Mouse (Mus musculus): ENCODE data around the gene Dao. TPM values are rescaled to one million over a fixed set of nuclear protein-coding genes. Genes with fewer than 3 reads are reported as not detected.

Dao gene
- total and polyA plus RNA-seq, 3 experiments: 1.4 to 3.6 (median 1.9) TPM

- Histone ChIP-seq H3K79me2 (replicated peaks; ENCODE audit: control insufficient read depth, extremely low read depth, insufficient read depth, poor library complexity, severe bottlenecking) (no peaks in the 10 kb centered on the region), H3K27ac (ENCODE audit: insufficient read depth, low read depth) (no peak overlapping the region), H3K4me2 (ENCODE audit: insufficient read depth, low read depth, poor library complexity, severe bottlenecking) (no peak overlapping the region), H3K9me3 (replicated peaks; ENCODE audit: low read length) (peaks cover 1% of the 10 kb centered on the region), H3K9ac (ENCODE audit: insufficient read depth, low read depth) (no peak overlapping the region), H3K4me3 (replicated peaks in 1 of 3; ENCODE audit: low read depth in 2 of 3, low read length in 2 of 3, poor library complexity in 1 of 3) (no peak overlapping the region), H3K36me3 (replicated peaks in 1 of 2; ENCODE audit: control insufficient read depth in 1 of 2, insufficient read depth in 1 of 2, low read length in 1 of 2) (peaks cover 0 to 7% of the 10 kb centered on the region in 2 experiments), H3K4me1 (ENCODE audit: control insufficient read depth in 1 of 2, insufficient read depth in 2 of 2) (peaks cover 30 to 77% of the 10 kb centered on the region in 2 experiments), H3K27me3 (replicated peaks) (no peaks in the 10 kb centered on the region)
- in situ Hi-C loops (cut with MboI; ENCODE audit: low pct_ligation_motif_present, low pct_unique_long_range_greater_than_20kb, low sequenced_read_pairs) (no loop called here), dilution Hi-C loops (cut with MboI; ENCODE audit: extremely low pct_ligation_motif_present, extremely low pct_unique_long_range_greater_than_20kb, low sequenced_read_pairs) (no loop called here)
- TF ChIP-seq RAD21 (IDR thresholded peaks at IDR 0.05; ENCODE audit: low read depth, low read length) (no peak), TCF12 (IDR thresholded peaks at IDR 0.05; ENCODE audit: low read depth, low read length) (no peak), POLR2AphosphoS2 (IDR thresholded peaks at IDR 0.05; ENCODE audit: low read depth, low read length) (no peak), ZKSCAN1 (IDR thresholded peaks at IDR 0.05; ENCODE audit: borderline replicate concordance, low read depth, low read length) (no peak), MEF2A (IDR thresholded peaks at IDR 0.05; ENCODE audit: borderline replicate concordance, low read depth, low read length) (no peak), TBP (conservative IDR thresholded peaks at IDR 0.05; ENCODE audit: low read depth, low read length) (no peak), MAX (IDR thresholded peaks at IDR 0.05; ENCODE audit: low read length) (no peak), ZMIZ1 (IDR thresholded peaks at IDR 0.05; ENCODE audit: low read depth, low read length) (no peak), MYC (IDR thresholded peaks at IDR 0.05; ENCODE audit: low read depth, low read length) (no peak), ELF1 (IDR thresholded peaks at IDR 0.05; ENCODE audit: low read depth, low read length) (no peak), NRF1 (IDR thresholded peaks at IDR 0.05; ENCODE audit: low read depth, low read length) (no peak), E2F4 (IDR thresholded peaks at IDR 0.05; ENCODE audit: insufficient replicate concordance, low read depth, low read length) (no peak), MAFK (IDR thresholded peaks at IDR 0.05; ENCODE audit: insufficient replicate concordance, low read length) (no peak), CTCF (conservative IDR thresholded peaks at IDR 0.05 in 1 of 2, IDR thresholded peaks at IDR 0.05 in 1 of 2; ENCODE audit: low read depth in 2 of 2, low read length in 2 of 2) (no peak), POLR2A (IDR thresholded peaks at IDR 0.05; ENCODE audit: low read depth, low read length) (no peak), BHLHE40 (IDR thresholded peaks at IDR 0.05; ENCODE audit: low read depth, low read length) (no peak), CHD2 (IDR thresholded peaks at IDR 0.05; ENCODE audit: low read length) (no peak), IRF4 (IDR thresholded peaks at IDR 0.05; ENCODE audit: low read depth, low read length) (no peak)
- no peak for DNase-seq (ENCODE audit: extremely low read depth)
Observed at GRCm38 (mm10) chr5:114063958-114064357, 60.5 kb downstream of the Dao start.

GRCm38 (mm10) chr5:114065161-114065560 is 61.7 kb downstream of the Dao start, which contains the start of gene Usp30:
Gene Usp30 (plus strand): TSS chr5:114065461.
- peaks cover 30 to 88% of the 10 kb centered on the region in 2 experiments for H3K4me1 ChIP-seq (ENCODE audit: control insufficient read depth in 1 of 2, insufficient read depth in 2 of 2)
- no peak within 1 kb of the TSS for H3K4me2 ChIP-seq (ENCODE audit: insufficient read depth, low read depth, poor library complexity, severe bottlenecking)
- H3K9ac ChIP-seq (ENCODE audit: insufficient read depth, low read depth): no peak within 1 kb of the TSS
- TF ChIP-seq ELF1 (IDR thresholded peaks at IDR 0.05; ENCODE audit: low read depth, low read length) (no peak), MYC (IDR thresholded peaks at IDR 0.05; ENCODE audit: low read depth, low read length) (no peak), MAX (IDR thresholded peaks at IDR 0.05; ENCODE audit: low read length) (no peak), NELFE (IDR thresholded peaks at IDR 0.05; ENCODE audit: low read depth, low read length) (no peak), ZC3H11A (IDR thresholded peaks at IDR 0.05; ENCODE audit: low read depth, low read length) (no peak), RCOR1 (conservative IDR thresholded peaks at IDR 0.05; ENCODE audit: low read depth, low read length) (no peak), TCF12 (IDR thresholded peaks at IDR 0.05; ENCODE audit: low read depth, low read length) (no peak)
- DNase-seq (ENCODE audit: extremely low read depth): no peak
- in situ Hi-C loops (cut with MboI; ENCODE audit: low pct_ligation_motif_present, low pct_unique_long_range_greater_than_20kb, low sequenced_read_pairs): no loop called here
- dilution Hi-C loops (cut with MboI; ENCODE audit: extremely low pct_ligation_motif_present, extremely low pct_unique_long_range_greater_than_20kb, low sequenced_read_pairs): no loop called here
- H3K36me3 ChIP-seq (replicated peaks in 1 of 2; ENCODE audit: control insufficient read depth in 1 of 2, insufficient read depth in 1 of 2, low read length in 1 of 2): peaks cover 0 to 7% of the 10 kb centered on the region in 2 experiments
- no peaks in the 10 kb centered on the region for H3K79me2 ChIP-seq (replicated peaks; ENCODE audit: control insufficient read depth, extremely low read depth, insufficient read depth, poor library complexity, severe bottlenecking)
- peak within 1 kb of the TSS; percentile 36; the same call in 1 of the 2 replicates for H3K27ac ChIP-seq (ENCODE audit: insufficient read depth, low read depth)
- no peak within 1 kb of the TSS for H3K4me3 ChIP-seq (replicated peaks in 1 of 3; ENCODE audit: low read depth in 2 of 3, low read length in 2 of 3, poor library complexity in 1 of 3)
- H3K27me3 ChIP-seq (replicated peaks): no peaks in the 10 kb centered on the region
- no peaks in the 10 kb centered on the region for H3K9me3 ChIP-seq (replicated peaks; ENCODE audit: low read length)

All from CH12.LX (cell line).